Mouse (Mus musculus): ENCODE results near the gene Wapl.

Wapl gene

GRCm38 (mm10) chr14:34684989-34685388, 11.3 kb downstream of the Wapl start:
- DNase-seq (ENCODE audit: extremely low spot score, low read depth, low spot score) = no peak

DNA sequence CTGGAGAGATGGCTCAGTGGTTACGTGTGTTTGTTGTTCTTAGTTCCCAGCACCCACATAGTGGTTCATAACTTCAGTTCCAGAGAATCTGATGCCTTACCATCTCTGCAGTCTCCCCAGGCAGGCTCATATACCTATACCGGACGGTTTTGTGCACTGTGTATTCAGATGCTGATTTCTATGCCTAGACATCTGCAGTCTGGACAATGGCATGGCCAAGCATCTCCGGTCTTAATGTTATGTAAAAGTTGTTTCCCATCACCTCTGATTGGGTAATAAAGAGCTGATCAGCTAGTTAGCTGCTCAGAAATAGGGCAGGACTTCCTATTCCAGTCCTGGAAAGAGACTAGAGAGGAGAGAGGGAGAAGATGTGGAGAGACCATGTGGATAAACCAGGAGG, 20.2 kb downstream of the Wapl start:
- no peak for DNase-seq (ENCODE audit: extremely low spot score, low read depth, low spot score)

DNA sequence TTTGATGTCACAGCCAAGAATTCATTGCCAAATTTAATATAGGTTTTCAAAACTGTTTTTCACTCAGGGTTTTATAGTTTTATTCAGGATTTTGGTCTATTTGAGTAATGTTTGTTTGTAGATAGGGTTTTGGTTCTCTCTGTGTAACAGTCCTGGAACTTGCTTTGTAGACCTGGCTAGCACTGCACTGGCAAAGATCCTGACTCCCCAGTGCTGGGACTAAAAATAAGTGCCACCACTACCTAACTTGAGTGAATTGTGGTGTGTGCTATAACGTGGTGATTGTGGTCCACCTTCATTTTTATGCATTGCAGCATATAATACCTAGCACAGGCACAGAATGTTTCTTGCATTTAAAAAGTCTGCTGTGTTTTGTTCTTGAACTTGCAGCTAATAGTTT, 23.6 kb downstream of the Wapl start:
- DNase-seq (ENCODE audit: extremely low spot score, low read depth, low spot score) = no peak

GRCm38 (mm10) chr14:34710209-34710608, 36.5 kb downstream of the Wapl start:
- no peak for DNase-seq (ENCODE audit: extremely low spot score, low read depth, low spot score)

DNA sequence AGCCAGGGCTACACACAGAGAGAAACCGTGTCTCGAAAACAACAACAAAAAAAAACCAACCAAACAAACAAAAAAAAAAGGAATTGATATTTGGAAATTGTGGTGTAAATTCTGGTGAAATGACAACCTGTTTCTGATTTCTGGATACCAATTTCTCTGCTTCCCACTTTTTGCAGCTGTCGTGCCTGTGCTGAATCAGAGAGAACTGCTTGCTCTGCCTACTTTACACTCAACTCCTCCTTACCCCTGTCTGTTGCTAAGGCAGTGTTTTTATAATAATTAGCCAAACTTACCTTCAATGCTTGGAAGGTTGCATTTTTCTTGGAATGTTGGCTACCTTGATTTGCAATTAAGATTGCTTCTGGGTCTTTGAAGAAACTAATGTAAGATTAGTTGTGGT, 38.3 kb downstream of the Wapl start:
- no peak for DNase-seq (ENCODE audit: extremely low spot score, low read depth, low spot score)

- no peak for DNase-seq (ENCODE audit: extremely low spot score, low read depth, low spot score)
Observed at GRCm38 (mm10) chr14:34712857-34713256, 39.1 kb downstream of the Wapl start.

DNA sequence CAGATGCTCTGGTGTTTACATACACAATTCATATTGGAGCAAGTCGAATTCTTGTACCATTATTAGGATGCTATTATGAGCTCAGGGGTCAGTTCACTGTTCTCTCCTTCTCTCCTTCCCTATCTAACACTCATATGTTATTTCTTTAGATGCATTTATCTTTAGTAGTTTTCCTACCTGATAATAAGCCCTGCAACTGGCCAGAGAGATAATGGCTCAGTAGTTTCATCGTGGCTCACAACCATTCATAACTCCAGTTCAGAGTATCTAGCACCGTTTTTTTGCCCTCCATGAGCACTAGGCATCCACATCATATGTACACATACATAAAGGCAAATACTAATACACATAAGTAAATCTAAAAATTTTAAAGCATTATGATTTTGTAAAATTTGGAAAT, 44.4 kb downstream of the Wapl start:
- no peak for DNase-seq (ENCODE audit: extremely low spot score, low read depth, low spot score)

DNA sequence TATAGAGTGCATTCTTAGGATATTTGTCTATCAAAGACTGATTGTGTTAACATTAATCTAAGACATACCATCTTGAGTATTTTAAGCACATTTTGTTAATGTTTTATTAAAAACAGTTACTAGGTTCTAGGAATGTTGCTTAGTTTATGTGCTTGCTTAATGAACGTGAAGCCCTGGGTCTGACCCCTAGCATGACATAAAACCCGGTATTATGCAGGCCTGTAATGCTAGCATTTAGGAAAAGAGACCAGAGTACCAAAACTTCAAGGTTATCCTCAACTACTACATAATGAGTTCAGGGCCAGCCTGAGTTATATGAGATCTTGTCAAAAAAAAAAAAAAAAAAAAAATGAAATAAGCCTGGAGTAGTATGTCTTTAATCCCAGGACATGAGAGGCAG, 54.0 kb downstream of the Wapl start:
- DNase-seq (ENCODE audit: extremely low spot score, low read depth, low spot score) = no peak

DNA sequence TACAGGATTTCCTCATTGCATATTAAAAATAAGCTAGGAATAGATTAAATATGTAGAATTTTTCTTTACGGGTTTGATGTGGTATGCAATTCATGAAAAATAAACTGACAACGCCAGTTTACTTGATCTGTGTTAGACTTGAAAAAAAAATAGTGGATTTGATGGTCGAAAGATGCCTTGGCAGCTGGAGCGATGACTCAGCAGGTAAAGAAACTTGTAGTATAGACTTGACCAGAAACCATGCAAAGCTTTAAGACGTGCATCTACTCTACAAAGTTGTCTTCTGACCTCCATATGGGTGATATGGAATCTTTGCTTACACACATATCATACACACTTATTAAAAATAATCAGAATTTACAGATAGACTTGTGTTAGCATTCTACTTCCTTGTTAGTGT, 61.7 kb downstream of the Wapl start:
- DNase-seq (ENCODE audit: extremely low spot score, low read depth, low spot score) = no peak

GRCm38 (mm10) chr14:34745401-34745800, 71.7 kb downstream of the Wapl start:
- DNase-seq (ENCODE audit: extremely low spot score, low read depth, low spot score) = no peak

GRCm38 (mm10) chr14:34755731-34756130, 82.0 kb downstream of the Wapl start:
- no peak for DNase-seq (ENCODE audit: extremely low spot score, low read depth, low spot score)

DNA sequence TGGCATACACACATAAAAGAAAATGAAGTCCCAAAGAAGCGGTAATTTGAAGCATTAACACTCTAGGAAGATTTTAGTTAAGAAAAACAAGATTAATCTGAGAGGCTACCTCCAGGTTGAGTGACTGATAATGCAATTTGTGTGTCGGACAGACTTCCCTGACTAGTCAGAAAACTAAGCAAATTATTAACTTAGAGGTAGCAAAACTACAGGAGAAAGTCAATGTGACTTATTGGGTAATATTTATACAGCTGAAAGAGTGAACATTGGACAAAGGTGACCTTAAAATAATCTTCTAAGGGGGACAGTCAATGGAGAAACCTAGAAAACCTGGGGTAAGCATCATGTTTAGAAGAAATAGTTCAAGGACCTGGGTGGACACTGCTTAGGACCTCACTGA, 86.2 kb downstream of the Wapl start:
- DNase-seq (ENCODE audit: extremely low spot score, low read depth, low spot score) = no peak

- no peak for DNase-seq (ENCODE audit: extremely low spot score, low read depth, low spot score)
Observed at GRCm38 (mm10) chr14:34761082-34761959, 87.6 kb downstream of the Wapl start.

- no peak for DNase-seq (ENCODE audit: extremely low spot score, low read depth, low spot score)
Observed at GRCm38 (mm10) chr14:34762682-34763081, 89.0 kb downstream of the Wapl start.

DNA sequence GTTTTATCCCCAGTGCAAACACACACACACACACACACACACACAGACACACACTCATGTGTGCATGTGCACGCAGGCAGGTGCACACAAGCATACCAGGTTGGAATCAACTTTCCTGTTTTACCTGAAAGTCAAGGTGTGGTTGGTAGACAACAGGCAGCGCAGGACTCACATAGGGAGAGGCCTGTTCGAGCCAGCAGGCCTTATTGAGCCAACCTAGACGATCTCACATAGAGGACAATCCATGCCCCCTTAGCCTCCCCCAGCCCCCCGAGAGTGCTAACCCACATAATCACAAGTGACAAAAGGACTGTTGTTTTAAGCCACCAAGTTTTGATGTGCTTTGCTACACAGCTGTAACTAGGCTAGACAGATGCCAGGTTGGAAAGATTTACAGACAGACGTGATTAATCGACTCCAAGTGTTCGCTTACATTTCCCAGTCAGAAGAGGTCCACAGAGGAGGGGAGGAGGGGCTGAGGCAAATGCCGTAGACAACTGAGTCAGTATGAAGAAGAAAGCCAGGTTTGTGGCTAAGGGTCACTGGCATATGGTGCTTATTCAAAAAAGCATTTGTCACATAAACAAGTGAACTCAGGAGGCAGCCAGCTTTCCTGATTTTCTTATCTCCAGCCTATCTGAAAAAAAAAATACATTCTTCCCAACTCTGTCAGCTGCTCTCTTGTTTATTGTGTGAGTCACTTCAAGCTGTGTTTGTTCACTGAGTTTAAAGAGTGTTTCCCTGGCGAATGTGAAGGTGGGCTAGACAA, 90.2 kb downstream of the Wapl start:
- peak; percentile 31 for DNase-seq (ENCODE audit: extremely low spot score, low read depth, low spot score)

- DNase-seq (ENCODE audit: extremely low spot score, low read depth, low spot score) = no peak
Observed at GRCm38 (mm10) chr14:34764908-34765307, 91.2 kb downstream of the Wapl start.

- no peak for DNase-seq (ENCODE audit: extremely low spot score, low read depth, low spot score)
Observed at GRCm38 (mm10) chr14:34765380-34765779, 91.7 kb downstream of the Wapl start.

- no peak for DNase-seq (ENCODE audit: extremely low spot score, low read depth, low spot score)
Observed at GRCm38 (mm10) chr14:34766181-34766580, 92.5 kb downstream of the Wapl start.

DNA sequence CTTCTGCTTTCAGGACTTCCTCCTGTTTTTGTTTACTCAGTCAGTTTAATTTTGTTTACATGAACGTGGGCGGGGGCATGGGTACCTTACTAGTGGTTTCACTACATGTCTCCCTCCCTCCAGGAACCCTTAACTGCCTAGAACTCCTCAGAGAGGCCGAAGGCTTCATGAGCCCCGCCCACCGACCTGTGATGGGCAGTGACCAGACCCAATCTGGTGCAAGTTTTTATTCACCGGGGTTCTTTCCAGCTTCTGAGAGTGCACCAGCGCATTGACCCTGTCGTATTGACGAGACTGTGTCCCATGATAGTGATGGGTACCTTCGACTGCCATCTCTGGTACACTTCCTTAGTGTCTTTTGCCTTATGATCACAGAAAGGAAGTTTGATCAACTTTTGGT, 94.6 kb downstream of the Wapl start:
- DNase-seq (ENCODE audit: extremely low spot score, low read depth, low spot score) = peak; percentile 26

DNA sequence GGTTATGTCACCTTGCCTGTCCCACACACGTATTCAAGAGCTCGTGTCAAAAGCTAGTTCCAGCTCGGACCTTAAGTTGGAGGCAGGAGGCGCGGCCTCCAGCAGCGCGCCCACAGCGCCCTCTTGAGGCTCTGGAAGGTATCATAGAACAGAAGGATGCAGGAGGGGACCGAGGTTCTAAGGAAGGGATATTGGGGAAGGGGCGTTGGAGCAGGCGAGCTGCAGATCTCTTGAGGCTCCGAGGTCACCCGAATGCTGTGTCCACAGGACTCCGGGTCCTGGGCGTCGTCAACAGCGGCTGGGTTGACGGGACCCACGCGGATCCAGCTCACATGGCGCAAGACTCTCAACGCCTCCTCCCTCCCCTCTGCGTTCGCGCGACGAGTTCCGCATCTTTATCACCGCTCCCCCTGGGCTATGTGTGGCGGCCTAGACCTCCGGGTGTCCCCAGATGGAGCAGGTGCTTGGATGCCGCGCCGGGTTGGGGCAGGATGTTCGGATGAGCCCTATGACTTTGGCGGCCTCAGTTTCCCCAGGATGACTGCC, 95.4 kb downstream of the Wapl start:
- DNase-seq (ENCODE audit: extremely low spot score, low read depth, low spot score) = peak; percentile 73

- DNase-seq (ENCODE audit: extremely low spot score, low read depth, low spot score) = no peak
Observed at GRCm38 (mm10) chr14:34769567-34770158, 95.9 kb downstream of the Wapl start.

DNA sequence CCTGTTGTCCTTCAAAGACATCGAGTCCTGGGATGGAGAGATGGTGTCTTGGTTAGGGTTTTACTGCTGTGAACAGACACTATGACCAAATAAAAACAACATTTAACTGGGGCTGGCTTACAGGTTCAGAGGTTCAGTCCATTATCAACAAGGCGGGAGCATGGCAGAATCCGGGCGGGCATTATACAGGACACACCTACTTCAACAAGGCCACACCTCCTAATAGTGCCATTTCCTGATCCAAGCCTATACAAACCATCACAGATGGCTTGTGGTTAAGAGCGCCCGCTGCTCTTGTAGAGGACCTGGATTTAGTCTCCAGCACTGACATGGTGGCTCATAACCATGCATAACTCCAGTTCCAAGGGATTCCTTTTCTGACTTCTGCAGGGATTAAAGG, 96.7 kb downstream of the Wapl start:
- DNase-seq (ENCODE audit: extremely low spot score, low read depth, low spot score) = no peak
